Mouse (Mus musculus) ES-E14 (cell line): ENCODE measurements around the gene Zmym3.

ENCODE experiments used
- CHD2 ChIP-seq: IDR thresholded peaks from 2 replicates; pipeline ENCODE4 v1.6.1; 2014; ENCODE audit warnings: mild to moderate bottlenecking, low read depth, low read length, inconsistent platforms
- HCFC1 ChIP-seq: IDR thresholded peaks from 2 replicates; pipeline ENCODE4 v1.6.1; 2012; ENCODE audit warnings: low read length, inconsistent platforms, borderline replicate concordance; ENCODE audit not compliant: insufficient read depth
- MAFK ChIP-seq: IDR thresholded peaks from 2 replicates; pipeline ENCODE4 v1.6.1; 2014; ENCODE audit warnings: mild to moderate bottlenecking, low read depth, low read length, inconsistent platforms; ENCODE audit not compliant: insufficient read depth
- ZC3H11A ChIP-seq: IDR thresholded peaks from 2 replicates; pipeline ENCODE4 v1.6.1; 2012; ENCODE audit warnings: low read depth, mild to moderate bottlenecking, inconsistent platforms, low read length, borderline replicate concordance
- ZNF384 ChIP-seq: IDR thresholded peaks from 2 replicates; pipeline ENCODE4 v1.6.1; 2012; ENCODE audit warnings: low read depth, low read length, inconsistent platforms

DNA sequence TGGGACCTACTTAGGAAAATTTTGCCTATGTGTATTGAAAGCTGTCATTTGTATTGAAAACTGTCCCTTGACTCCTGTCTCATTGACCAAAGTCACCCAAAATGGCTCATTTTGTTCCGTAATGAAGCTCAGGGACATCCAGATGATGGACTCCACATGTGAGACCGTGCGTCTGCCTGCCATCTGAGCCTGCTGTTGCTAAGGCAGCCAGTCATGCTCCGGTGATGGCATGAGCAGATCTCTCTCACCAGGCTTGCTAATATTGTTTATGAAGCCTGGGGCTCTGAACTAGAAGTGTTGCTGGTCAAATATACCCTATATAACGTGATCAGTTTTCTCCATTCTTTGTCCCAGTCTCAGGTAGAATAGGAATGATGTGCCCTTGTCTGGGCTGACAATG is 47.7 kb downstream of the Zmym3 start:
- no peak for TF ChIP-seq ZNF384
- TF ChIP-seq ZC3H11A: no peak
- TF ChIP-seq MAFK: no peak
- TF ChIP-seq CHD2: no peak
- no peak for TF ChIP-seq HCFC1
